Mouse (Mus musculus) c-Kit-positive CD71-negative TER-119-negative erythroid progenitor cells, embryonic 14.5 days (primary cell): Measurements from ENCODE around the gene Hoxa13.

ENCODE experiments used
- DNase-seq: peaks from one replicate; pipeline ENCODE4 v3.0.0-alpha.2; 2013; ENCODE audit warnings: low read depth

The Hoxa13 gene

GRCm38 (mm10) chr6:52222729-52223128, 38.0 kb downstream of the Hoxa13 start:
- DNase-seq = no peak

DNA sequence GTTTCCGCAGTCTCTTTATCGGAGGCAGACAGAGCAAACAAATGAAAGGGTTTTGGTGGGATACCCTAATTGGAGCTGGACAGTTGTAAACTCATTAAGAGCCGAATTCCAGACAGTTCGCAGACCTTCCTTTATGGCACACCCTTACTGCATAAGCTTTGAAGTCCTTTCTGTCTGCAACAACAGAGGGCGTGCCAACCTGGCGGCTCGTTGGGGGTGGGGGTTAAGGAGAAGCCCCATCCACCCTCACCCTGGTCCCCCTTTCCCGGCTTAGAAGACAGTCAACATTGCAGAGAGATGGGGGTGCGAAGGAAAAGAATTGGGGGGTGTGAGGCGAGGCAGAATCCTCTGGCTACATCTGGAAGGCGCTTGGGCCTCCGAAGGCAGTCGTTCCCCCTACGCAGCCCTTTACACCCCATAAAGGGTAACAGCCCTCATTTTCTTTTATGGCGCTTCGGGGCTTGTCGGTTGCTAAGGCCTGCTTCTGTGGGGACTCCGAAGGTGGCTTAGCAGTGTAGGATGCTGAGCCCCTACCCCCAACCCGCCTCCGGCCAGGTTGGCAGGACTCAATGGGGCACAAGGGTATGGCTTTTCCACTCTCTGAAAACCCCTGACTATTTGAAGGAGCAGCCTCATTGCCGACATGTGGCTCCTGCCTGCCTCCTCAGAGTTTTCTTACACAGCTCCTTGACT, 38.5 kb downstream of the Hoxa13 start:
- DNase-seq = no peak

DNA sequence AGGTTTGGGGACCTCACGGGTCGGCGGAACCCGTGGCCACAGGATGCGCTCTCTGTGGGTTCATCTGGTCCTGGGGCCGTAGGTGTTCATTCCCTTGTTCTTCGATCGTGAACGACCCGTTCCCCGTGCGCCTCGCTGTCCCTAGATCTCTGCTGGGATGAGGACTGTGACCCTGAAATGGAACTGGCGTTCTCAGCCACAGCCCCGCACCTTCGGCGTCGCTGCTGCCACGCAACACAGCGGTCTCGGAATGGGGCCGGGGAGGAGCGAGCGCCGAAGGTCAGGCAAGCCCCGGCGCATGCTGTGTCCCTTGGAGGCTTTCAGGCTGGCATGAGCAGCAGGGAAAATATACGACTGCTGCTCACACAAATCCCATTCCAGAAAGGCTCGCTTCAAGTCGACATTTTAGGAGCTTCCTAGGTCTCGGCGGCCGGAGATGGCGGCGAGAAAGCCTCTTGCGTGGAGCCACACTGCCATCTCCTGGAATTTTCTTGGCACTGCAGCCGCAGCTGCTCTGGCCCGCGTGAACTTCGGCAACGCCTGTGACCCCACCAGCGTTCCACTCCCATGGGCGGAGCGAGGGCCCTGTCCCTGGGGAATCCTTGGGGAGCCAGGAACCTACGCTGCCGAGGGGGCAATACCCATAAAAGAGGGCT, 39.2 kb downstream of the Hoxa13 start, which contains the start of gene Hoxa7:
Gene Hoxa7 (minus strand): TSS at position 518 of the 656 bp plus-strand sequence.
- DNase-seq = peak; percentile 82

DNA sequence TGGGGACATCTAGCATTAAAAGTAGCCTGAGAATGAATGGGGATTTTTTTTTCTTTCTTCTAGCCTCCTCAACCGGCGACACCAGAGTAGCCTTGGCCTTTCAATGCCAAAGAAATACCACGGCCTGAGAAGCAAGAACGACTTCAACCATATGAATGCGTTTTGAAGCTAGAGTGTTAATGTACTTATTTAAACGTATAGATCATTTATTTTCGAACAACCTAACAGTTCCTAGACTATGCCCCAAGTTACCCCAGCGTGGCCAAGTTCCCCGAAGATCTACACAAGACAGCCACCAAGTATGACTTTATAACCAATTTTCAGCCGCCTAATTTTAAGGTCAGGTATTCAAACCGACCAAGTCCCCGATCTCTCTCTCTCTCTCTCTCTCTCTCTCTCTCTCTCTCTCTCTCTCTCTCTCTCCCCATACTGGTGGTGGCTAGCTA, 39.8 kb downstream of the Hoxa13 start:
- DNase-seq = no peak

DNA sequence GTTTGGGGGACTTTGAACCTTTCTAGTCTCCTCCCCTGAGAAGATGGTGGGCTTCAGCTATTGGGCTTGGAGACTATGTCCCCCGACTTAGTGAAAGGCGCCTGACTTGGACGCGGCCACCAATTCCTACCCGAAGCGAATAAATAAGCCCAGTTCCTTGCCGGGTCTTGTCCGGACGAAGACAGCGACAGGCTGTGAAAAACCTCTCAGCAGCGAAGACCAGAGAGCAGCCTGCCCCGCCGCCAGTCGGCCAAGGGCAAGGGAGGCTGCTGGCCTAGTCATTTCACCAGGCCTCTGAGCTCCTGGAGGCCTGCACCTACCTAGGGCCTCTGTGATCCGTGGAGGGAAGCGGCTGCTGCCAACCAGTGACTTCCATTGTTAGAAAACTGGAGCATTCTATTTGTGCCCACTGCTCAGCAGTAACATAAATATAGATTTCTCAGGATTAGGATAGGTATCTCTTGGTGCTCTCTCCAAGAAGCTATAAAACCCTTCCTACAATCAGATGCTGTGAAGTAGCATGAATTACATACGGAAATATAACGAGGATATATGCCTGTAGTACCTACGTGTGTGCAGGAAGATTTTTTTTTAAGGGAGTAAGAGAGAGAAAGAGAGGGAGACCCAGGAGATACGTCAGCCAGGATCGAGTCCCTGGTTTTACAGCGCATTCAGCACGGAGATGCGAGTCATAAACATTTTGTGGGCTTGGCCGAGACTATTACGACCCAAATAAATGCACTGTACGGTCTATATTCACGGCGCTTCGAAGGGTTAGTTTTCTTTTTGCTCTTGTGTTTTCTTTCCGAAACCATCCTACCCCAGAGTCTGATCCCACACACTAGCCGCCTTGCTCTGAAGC, 40.4 kb downstream of the Hoxa13 start:
- no peak for DNase-seq

GRCm38 (mm10) chr6:52219234-52219942, 41.3 kb downstream of the Hoxa13 start:
- no peak for DNase-seq

DNA sequence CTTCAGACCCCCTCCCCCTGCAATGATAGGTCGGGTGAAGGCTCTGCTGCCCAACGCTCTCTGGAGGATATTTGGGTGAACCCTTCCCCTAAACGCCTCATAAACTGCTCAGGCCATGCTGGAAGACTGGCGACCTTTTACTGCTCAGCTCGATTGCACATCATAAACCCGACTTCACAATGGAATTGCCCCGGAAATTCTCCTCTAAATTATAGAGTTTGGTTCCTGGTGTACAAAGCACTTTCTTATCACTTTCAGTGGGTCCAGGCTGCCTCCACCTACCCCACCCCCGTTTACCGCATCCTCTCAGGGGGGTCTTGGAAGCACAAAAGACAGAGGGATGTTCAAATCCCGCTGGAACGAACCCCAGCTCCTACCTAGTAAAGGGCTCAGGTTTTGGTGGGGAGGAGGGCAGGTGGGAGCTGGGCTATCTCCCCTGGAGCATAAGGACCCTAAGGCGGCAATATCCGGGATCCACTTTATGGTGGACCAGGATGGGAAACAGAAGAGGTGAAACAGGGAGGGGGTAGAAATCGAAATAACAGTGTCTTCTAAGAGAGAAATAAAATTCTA, 42.0 kb downstream of the Hoxa13 start:
- DNase-seq = no peak

DNA sequence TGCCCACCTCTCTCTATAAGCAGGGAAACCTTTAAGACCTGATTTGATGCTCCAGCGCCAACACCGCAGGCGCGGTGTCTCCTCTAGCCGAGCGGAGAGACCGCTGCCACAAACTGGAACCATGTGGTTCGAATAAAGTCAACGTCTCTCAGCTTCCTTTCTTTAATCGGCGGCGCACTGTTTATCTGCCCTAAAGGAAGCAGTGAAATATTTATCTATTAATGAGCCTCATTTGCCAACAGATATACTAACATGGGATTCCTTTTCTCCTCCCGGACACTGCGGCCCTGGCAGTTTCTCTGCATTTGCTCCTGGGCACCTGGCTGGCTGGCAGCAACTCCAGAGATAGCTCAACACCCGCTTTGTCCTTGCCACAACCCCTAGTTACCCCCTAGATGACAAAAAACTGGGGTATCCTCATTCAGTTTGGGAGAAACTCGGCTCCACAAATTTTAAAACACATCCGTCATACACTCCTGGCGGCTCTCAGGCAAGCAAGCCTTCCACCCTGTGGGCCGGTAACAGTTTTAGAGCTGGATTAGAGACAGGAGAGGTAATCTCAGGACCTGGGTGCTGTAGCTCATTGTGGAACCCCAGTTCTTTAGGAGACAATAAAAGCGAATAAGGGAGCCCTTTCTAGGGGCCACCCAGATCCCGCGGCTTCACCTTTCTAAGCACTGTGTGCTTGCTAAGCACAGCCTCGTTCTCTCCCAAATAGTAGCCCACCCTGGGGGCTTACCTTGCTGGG, 42.6 kb downstream of the Hoxa13 start:
- no peak for DNase-seq

DNA sequence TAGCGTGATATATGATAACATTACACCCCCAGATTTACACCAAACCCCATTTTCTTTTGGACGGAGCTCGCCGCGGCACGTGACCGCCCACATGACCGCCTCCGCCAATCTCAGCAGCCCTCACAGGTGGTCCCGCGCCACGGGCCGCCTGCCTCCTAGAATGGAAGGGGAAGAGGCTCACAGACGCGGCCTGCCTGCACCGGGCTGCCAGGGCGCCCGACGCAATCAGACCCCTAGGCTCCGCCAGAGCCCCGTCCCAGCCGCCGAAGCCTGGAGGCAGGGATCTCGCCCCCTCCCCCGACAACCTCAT, 43.3 kb downstream of the Hoxa13 start:
- DNase-seq = no peak

DNA sequence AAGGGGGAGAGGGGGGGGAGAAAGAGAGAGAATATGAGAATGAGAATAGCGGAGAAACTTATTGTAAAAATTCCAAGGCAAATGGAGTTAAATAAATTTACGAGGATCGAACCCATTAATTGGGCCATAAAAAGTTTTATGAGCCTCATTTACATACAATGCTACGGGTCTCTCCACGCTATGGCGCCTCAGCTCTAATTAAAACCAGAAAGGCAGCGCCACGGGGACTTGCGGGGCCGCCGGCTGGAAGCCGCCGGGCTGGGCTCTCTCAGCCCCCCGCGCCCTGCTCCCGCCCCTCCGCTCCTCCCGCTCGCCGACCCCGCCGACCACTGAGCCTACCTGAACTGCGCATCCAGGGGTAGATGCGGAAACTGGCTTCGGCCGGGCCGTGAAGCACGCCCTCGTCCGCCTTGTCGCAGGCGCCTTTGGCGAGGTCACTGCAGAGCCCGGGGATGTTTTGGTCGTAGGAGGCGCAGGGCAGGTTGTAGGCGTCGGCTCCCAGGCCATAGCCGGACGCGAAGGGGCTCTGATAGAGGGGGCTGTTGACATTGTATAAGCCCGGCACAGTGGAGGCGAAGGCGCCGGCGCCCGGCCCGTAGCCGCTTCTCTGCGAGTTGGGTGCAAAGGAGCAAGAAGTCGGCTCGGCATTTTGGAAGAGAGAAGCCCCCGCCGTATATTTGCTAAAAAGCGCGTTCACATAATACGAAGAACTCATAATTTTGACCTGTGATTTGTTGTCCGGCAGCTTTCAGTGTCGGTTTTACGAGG, 43.8 kb downstream of the Hoxa13 start:
- DNase-seq = no peak

GRCm38 (mm10) chr6:52215771-52216535, 44.7 kb downstream of the Hoxa13 start:
- DNase-seq = no peak

- no peak for DNase-seq
Measured at GRCm38 (mm10) chr6:52215070-52215469, 45.6 kb downstream of the Hoxa13 start.

DNA sequence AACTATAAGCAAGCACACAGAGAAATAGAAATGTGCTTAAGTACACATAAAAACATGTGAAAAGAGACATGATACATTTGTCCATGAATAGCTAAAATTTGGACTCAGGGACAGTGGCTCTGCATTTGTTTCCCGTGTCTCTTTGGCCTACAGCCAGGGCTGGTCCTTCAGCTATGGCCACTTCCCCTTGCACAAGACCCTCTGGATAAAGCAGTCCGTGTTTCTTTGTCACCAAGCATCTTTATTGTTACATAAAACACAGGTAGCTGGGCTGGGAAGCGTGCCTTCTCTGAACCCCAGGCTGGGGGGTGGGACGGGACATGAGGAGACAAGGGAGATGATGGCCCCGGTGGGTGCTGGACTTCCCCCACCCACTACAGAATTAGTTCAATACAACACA, 46.4 kb downstream of the Hoxa13 start:
- no peak for DNase-seq

GRCm38 (mm10) chr6:52213119-52213986, 47.3 kb downstream of the Hoxa13 start, which contains the start of the genes Hoxa3 and Gm28308:
Gene Hoxa3 (minus strand): TSS chr6:52213336.
Gene Gm28308 (minus strand): TSS chr6:52213339.
- no peak for DNase-seq

- no peak for DNase-seq
Measured at GRCm38 (mm10) chr6:52212556-52213118, 48.0 kb downstream of the Hoxa13 start.

DNA sequence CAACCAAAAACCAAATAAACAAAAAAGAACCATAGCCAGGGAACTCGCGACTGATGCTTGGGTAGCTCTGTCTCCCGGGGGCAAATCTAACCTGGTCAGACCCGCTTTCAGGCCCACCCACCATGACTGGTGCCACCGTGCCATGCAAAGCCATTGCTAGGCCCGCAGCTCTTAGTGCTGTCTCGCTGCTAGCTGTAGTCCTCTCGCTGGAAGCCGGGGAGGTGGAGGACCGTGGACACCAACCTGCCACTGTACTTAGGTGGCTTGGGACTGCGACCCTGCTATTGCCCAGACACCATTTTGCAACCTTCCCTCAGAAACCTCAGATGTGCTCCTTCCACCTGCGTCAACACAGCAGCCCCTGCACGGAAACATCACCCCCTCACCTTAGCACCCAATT, 48.7 kb downstream of the Hoxa13 start:
- no peak for DNase-seq

DNA sequence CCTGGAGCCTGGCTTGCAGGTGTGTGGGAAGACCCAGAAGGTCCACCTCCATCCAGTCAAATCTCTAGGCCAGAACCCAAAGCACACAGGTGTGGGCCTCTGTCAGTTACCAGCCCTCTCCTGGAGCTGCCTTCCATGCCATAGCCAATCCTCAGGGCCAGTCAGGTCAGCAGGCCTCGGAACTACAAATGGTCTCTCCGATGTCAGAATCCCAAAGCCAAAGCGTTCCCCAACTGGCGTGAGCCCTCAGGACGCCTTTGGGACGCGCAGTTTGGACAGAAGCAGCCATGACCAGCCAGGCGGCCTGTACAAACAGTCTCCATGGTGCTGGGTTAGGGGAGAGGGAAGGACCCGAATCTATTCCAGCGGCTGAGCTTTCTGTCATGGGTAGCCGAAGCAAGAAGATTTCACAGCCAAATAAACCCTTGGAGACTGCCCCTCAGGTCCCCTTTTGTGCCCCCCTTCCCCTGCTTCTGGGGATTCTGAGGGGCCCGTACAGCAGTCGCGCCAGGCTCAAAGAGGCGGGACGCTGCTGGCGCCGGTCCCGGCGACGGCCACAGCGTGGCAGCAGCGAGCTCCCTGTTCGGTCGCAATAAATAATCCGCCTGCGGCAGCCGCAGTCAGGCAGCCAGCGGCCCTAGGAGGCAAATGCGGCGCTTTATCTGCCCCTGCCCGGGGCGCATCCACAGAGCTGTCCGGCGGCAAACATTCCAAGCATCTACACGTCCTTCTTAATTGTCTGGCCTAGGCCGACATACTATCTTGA, 49.3 kb downstream of the Hoxa13 start:
- no peak for DNase-seq
